Mouse (Mus musculus): ENCODE data around the gene P2ry12. TPM values are rescaled to one million over a fixed set of nuclear protein-coding genes. Genes with fewer than 3 reads are reported as not detected.

Gene P2ry12
- polyA plus RNA-seq, 1 experiment: 1.1 TPM

GRCm38 (mm10) chr3:59194938-59195337 lies 67.7 kb downstream of the P2ry12 start, which contains the start of gene Gpr87:
Gene Gpr87, minus strand, starts transcription at chr3:59195104.
- 73% methylated on average over 7 of the region's 7 CpGs for WGBS
- no peak for DNase-seq (ENCODE audit: low read depth, low spot score)

DNA sequence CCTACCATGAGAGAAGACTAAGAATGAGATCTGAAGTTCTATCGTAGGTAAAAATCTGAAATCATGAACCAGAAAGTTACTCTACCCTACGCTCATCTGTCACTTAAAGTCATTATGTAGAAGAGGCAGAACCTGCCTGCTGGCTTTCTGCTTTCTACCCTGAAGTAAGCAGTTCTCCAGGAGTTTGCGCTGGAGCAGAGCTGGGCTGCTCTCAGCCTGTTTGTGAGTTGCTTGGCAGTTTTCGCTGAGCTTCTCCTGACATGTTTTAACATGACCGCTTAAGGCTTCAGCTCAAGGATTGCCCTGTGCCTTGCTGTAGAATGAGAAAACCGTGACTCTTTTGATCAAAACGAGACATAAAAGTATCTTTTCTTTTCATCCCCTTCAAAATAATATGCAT lies 68.6 kb downstream of the P2ry12 start:
- 90% methylated on average over 7 of the region's 7 CpGs for WGBS
- DNase-seq (ENCODE audit: low read depth, low spot score): no peak

DNA sequence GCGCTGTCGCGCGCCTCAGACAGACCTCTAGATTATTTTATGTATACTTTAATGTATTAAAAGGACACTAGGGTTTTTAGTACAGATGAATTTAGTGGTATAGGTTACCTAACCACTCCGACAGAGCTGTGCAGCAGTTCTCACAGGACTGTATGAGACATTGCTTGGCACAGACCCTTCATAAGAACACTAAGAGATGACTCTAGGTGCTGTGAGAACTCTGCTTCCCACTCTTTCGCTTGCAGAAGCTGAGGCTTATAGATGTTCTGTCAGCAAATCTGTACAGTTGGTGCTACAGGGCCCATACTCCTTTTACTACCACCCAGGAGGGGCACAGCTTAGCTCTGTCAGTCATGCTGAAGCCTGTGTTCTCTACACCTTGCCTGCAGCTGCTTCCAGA lies 71.0 kb downstream of the P2ry12 start:
- no peak for DNase-seq (ENCODE audit: low read depth, low spot score)
- 93% methylated on average over 6 of the region's 6 CpGs for WGBS

DNA sequence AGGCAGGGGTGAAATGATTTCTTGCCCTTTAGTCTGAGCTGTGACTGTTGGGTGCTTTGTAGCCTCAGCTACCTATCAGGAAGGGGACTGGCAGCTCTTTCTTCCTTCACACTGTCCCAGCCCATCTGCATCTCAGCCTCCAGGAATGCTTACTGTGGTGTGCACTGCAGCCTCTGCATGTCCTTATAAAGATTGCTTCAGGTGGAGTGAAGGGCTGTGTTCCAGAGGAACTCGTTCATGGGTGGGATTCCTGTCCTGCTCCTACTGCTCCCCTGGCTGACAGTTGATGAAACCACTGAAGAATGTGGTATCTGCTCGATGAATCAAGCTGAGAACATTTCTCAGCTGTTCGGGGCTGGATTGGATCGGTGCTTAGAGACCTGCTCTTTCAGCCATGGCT lies 75.3 kb downstream of the P2ry12 start:
- no peak for DNase-seq (ENCODE audit: low read depth, low spot score)
- WGBS: 73% methylated on average over 4 of the region's 4 CpGs

GRCm38 (mm10) chr3:59185662-59186061 lies 77.0 kb downstream of the P2ry12 start:
- WGBS: 87% methylated on average over 4 of the region's 4 CpGs
- DNase-seq (ENCODE audit: low read depth, low spot score): no peak

DNA sequence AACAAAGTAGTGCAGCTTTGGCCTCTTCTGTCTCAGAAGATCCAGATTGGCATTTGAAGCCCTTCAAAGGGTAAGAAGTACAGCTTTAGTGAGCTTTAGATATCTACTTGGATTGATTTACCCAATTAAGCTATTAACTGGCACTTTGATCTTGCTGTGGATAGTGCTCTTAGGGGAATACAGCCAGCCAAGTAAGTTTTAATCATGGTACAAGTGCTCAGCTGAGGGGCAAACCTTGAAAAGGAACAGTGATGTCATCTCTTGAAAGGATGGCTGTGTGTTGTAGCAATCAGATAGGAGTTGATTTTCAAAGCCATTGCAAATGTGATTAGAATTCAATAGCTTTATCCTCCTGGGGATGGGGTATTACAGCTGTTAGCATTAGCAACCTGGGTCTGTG lies 80.5 kb downstream of the P2ry12 start:
- no peak for DNase-seq (ENCODE audit: low read depth, low spot score)

DNA sequence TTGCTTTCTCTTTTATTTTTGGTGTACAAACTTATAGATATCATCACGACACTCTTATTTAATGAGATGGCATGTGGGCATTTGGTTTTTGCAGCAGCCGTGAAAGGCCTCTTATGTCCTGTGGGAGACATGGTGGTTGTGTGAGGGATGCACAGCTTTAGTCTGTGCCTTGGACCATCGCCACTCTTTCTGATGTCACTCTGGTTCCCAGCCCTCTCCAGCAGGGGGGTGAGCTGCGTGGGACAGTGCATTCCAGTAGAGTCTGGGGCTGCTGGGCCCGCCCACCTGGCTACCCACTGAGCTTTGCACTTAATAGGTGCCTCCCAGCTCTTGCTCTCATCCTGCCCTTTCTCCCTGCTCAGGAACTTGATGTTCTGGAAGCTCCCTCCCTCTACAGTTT lies 81.5 kb downstream of the P2ry12 start:
- no peak for DNase-seq (ENCODE audit: low read depth, low spot score)
- WGBS: 65% methylated on average over 5 of the region's 5 CpGs

DNA sequence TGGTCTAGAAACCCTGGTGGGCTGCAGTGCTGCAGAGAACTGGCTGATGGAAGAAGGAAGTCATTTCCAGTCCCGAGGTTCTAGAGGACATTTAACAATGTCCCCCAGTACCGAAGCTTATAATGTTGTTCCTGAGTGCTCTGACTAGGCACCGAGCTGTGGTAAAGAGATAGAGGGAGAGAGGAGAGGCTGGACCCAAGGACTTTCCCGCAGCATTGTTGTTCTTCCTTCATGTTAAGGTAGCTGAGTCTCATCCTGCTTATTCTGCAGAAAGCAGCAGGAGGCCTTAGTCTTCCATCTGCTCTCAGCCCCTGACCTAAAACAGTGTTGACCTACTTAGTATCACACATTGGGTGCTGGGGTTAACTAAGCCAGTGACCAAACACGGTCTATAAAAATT lies 85.8 kb downstream of the P2ry12 start:
- no peak for DNase-seq (ENCODE audit: low read depth, low spot score)
- WGBS: 71% methylated on average over 5 of the region's 5 CpGs

GRCm38 (mm10) chr3:59175234-59175633 lies 87.4 kb downstream of the P2ry12 start:
- 16% methylated on average over 5 of the region's 5 CpGs for WGBS
- no peak for DNase-seq (ENCODE audit: low read depth, low spot score)

DNA sequence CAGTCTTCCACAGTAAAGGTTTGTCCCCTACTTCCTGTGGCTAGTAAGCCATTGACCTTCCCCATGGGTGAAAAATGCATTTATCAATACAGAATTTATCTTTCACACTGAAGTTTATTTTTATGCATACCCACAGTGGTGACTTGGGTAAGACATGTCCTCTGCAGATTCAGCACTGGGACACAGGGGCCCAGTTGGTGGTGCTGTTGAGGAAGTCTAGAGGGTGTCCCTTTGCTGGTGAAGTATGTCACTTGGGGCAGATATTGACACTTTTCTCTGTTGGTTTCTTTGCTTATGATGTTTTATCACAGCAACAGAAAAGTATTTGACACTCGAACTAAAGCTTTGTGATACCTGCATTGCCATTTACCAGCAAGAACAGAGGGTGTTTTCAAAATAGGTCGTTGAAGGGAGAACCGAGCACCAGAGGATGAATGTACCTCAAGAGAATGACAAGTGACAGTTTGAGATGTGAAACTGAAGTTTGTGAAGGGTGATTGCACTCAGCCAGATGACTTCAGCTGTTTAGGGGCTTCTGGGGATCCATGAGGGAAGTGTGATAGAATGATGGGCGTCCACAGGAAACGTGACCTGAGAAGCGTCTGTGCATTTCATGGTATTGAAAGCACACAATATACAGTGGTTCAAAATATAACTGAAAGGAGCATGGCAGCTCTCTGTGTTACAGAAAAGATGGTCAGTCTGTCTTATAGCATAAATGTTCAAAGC lies 88.1 kb downstream of the P2ry12 start:
- no peak for DNase-seq (ENCODE audit: low read depth, low spot score)

GRCm38 (mm10) chr3:59169921-59170627 lies 92.6 kb downstream of the P2ry12 start:
- 62% methylated on average over 2 of the region's 2 CpGs for WGBS
- no peak for DNase-seq (ENCODE audit: low read depth, low spot score)

More for the DNA sequence above, 88.1 kb downstream of the P2ry12 start:
- 72% methylated on average over 6 of the region's 6 CpGs for WGBS

DNA sequence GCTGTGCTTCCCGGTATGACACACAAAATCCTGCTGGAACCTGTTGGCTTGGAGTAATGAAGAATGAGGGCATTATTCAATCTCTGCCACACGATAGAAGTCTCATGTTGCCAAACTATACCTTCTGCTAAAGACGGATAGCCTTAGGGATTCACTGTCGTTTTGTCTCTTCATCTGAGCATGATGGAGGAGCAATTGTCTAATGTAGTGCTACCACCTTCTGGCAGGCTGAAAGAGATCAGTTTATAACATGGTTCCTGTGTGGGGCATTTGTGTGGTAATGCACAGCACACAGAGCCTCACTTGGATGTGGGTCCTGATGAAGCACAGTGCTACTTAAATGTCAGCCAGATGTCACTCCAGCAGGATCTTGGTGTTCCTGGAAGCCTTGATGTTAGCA lies 93.5 kb downstream of the P2ry12 start:
- WGBS: 76% methylated on average over 4 of the region's 4 CpGs
- DNase-seq (ENCODE audit: low read depth, low spot score): no peak

DNA sequence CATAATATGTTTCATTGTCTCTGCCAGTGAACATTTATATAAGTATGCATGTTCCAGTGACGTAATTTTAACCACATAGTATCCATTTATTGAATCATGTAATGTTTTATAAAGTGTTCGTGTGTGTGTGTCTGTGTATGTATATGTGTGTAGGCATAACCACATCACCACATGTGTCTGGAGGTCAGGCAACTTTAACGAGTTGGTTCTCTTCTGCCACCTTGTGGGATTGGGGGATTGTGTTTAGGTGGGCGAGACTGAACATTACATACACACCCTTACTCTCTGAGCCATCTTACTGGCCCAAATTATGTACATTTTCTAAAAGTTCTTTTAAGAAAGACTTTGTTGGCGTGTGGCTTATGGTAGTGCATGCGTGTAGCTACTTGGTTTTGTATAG lies 94.2 kb downstream of the P2ry12 start:
- WGBS: 79% methylated on average over 6 of the region's 6 CpGs
- DNase-seq (ENCODE audit: low read depth, low spot score): no peak

GRCm38 (mm10) chr3:59167417-59168054 lies 95.1 kb downstream of the P2ry12 start:
- 70% methylated on average over 2 of the region's 2 CpGs for WGBS
- DNase-seq (ENCODE audit: low read depth, low spot score): no peak

Other genes with a start within 250 kb of the P2ry12 start
- 1.6 and 2.0 TPM in 2 replicates for gene Gpr171, start 161.1 kb downstream of the P2ry12 start, polyA plus RNA-seq (2012; rRNA removed)
- gene P2ry14, start 109.3 kb downstream of the P2ry12 start, polyA plus RNA-seq (2012; rRNA removed): 12.0 and 12.7 TPM in 2 replicates
- not detected in 2 replicates for gene Gpr87, start 67.8 kb downstream of the P2ry12 start, polyA plus RNA-seq (2012; rRNA removed)
- gene P2ry13, start 52.0 kb downstream of the P2ry12 start, polyA plus RNA-seq (2012; rRNA removed): 1.7 and 2.9 TPM in 2 replicates
- gene Igsf10, start 81.5 kb upstream of the P2ry12 start, polyA plus RNA-seq (2012; rRNA removed): 0.79 and 1.7 TPM in 2 replicates

All from large intestine, adult 2 months (tissue).